Comparison of ENCODE assay signal across 8 mouse cellular contexts in genomic region chr16:56029661-56030082, GRCm38 (mm10). TPM values are rescaled to one million over a fixed set of nuclear protein-coding genes. Genes with fewer than 3 reads are reported as not detected.
DNase-seq lines count a peak whose midpoint lies in the region; ATAC-seq lines count a peak whose summit lies in the region.

TSS of gene Pcnp (minus strand) at chr16:56029739.

- under 1% methylated on average over 39 of the region's 39 CpGs for WGBS in hindbrain, embryonic 12.5 days

- peaks cover 20% of the 10 kb centered on the region for H3K4me1 ChIP-seq in hindbrain, embryonic 12.5 days

- H3K4me2 ChIP-seq in hindbrain, embryonic 12.5 days (replicated peaks) = peak within 1 kb of the TSS; percentile 79

- H3K9ac ChIP-seq in hindbrain, embryonic 12.5 days = peak within 1 kb of the TSS; percentile 92

- H3K27me3 ChIP-seq in hindbrain, embryonic 12.5 days = no peaks in the 10 kb centered on the region

- peak within 1 kb of the TSS; percentile 90 for H3K27ac ChIP-seq in hindbrain, embryonic 12.5 days

- ATAC-seq in hindbrain, embryonic 12.5 days (ENCODE audit: low FRiP score) = peak; percentile 100

- DNase-seq in NIH3T3 (ENCODE audit: low read depth) = peak; percentile 98
- DNase-seq in cerebellum, postnatal 10 days = peak; percentile 99
- DNase-seq in frontal cortex, postnatal 10 days (ENCODE audit: low spot score in 2 of 2) = peak; percentile 94 to 96
- DNase-seq in layer of hippocampus, postnatal 14 days (ENCODE audit: low spot score in 2 of 2) = peak; percentile 96 to 98
- peak; percentile 99 for DNase-seq in lung, postnatal 14 days
- DNase-seq in retina, adult 2 months (ENCODE audit: low read depth, low spot score) = peak; percentile 94
- DNase-seq in thymus, postnatal 36 days = peak; percentile 95 to 97

- no peaks in the 10 kb centered on the region for H3K9me3 ChIP-seq in hindbrain, embryonic 12.5 days (replicated peaks)

- peak within 1 kb of the TSS; percentile 90 for H3K4me3 ChIP-seq in hindbrain, embryonic 12.5 days

- peaks cover 33% of the 10 kb centered on the region for H3K36me3 ChIP-seq in hindbrain, embryonic 12.5 days

RNA-seq across cellular contexts. Expression of gene Pcnp, which starts in this region (rescaled TPM):
- 270 and 291 TPM in 2 replicates for polyA plus RNA-seq in hindbrain, embryonic 12.5 days (2016; fragmentation: Nextera tagmentation; extraction: Ambion mirVana)
- 100 to 1,000 TPM; 129 to 135 TPM for total RNA-seq in layer of hippocampus, postnatal 14 days (2021)

Comparison
In these comparisons a context has a peak if more than half of its experiments do, and no peak if none do; other contexts are left out.
1. Peak in every context shown above with its lines: DNase-seq, ATAC-seq, H3K4me3 ChIP-seq and H3K27ac ChIP-seq.